Mouse (Mus musculus): Measurements from ENCODE around the gene Gpr139. TPM values are rescaled to one million over a fixed set of nuclear protein-coding genes. Genes with fewer than 3 reads are reported as not detected.

Gpr139 gene
- polyA plus RNA-seq (2016; fragmentation: Nextera tagmentation; extraction: Ambion mirVana): 1.8 and 1.9 TPM in 2 replicates

GRCm38 (mm10) chr7:119184341-119185143 is at the start of gene Gpr139:
TSS of gene Gpr139 (minus strand) at chr7:119184603.
- H3K36me3 ChIP-seq: no peaks in the 10 kb centered on the region
- H3K4me1 ChIP-seq: peaks cover 16% of the 10 kb centered on the region; the same call in 1 of the 2 replicates
- ATAC-seq (ENCODE audit: low FRiP score, low read depth): peak; percentile 91
- H3K27me3 ChIP-seq (replicated peaks): peaks cover 30% of the 10 kb centered on the region
- no peaks in the 10 kb centered on the region for H3K9me3 ChIP-seq
- H3K27ac ChIP-seq: no peak within 1 kb of the TSS
- peak within 1 kb of the TSS; percentile 86 for H3K4me2 ChIP-seq (replicated peaks)
- under 1% methylated on average over 47 of the region's 47 CpGs for WGBS
- peak within 1 kb of the TSS; percentile 62 for H3K9ac ChIP-seq
- H3K4me3 ChIP-seq: peak within 1 kb of the TSS; percentile 51

- Histone ChIP-seq H3K27ac (no peak overlapping the region), H3K36me3 (no peaks in the 10 kb centered on the region), H3K9me3 (no peaks in the 10 kb centered on the region), H3K9ac (no peak overlapping the region), H3K4me3 (no peak overlapping the region), H3K4me1 (no peaks in the 10 kb centered on the region), H3K4me2 (replicated peaks) (no peak overlapping the region), H3K27me3 (replicated peaks) (no peaks in the 10 kb centered on the region)
- ATAC-seq (ENCODE audit: low FRiP score, low read depth): no peak
- 41% methylated on average over 3 of the region's 3 CpGs for WGBS
These were observed 46.6 kb upstream of the Gpr139 start for GRCm38 (mm10) chr7:119230971-119231370.

GRCm38 (mm10) chr7:119222706-119223105 is 38.3 kb upstream of the Gpr139 start:
- H3K27ac ChIP-seq: no peak overlapping the region
- H3K4me1 ChIP-seq: no peaks in the 10 kb centered on the region
- H3K4me3 ChIP-seq: no peak overlapping the region
- no peaks in the 10 kb centered on the region for H3K27me3 ChIP-seq (replicated peaks)
- no peak for ATAC-seq (ENCODE audit: low FRiP score, low read depth)
- H3K4me2 ChIP-seq (replicated peaks): no peak overlapping the region
- no peaks in the 10 kb centered on the region for H3K36me3 ChIP-seq
- H3K9me3 ChIP-seq: no peaks in the 10 kb centered on the region
- no peak overlapping the region for H3K9ac ChIP-seq
- WGBS: 90% methylated on average over 4 of the region's 4 CpGs

GRCm38 (mm10) chr7:119219121-119219520 is 34.7 kb upstream of the Gpr139 start:
- H3K9me3 ChIP-seq: no peaks in the 10 kb centered on the region
- H3K4me1 ChIP-seq: no peaks in the 10 kb centered on the region
- no peak overlapping the region for H3K27ac ChIP-seq
- no peak overlapping the region for H3K9ac ChIP-seq
- H3K36me3 ChIP-seq: no peaks in the 10 kb centered on the region
- ATAC-seq (ENCODE audit: low FRiP score, low read depth): no peak
- no peak overlapping the region for H3K4me2 ChIP-seq (replicated peaks)
- H3K4me3 ChIP-seq: no peak overlapping the region
- WGBS: 84% methylated on average over 2 of the region's 2 CpGs
- no peaks in the 10 kb centered on the region for H3K27me3 ChIP-seq (replicated peaks)

- Histone ChIP-seq H3K27ac (no peak overlapping the region), H3K4me2 (replicated peaks) (no peak overlapping the region), H3K27me3 (replicated peaks) (0 out of 2 replicates have a peak, but pooled peaks cover 3% of the 10 kb centered on the region), H3K9me3 (no peaks in the 10 kb centered on the region), H3K9ac (no peak overlapping the region), H3K4me3 (no peak overlapping the region), H3K36me3 (no peaks in the 10 kb centered on the region), H3K4me1 (no peaks in the 10 kb centered on the region)
- WGBS: 60% methylated on average over 3 of the region's 3 CpGs
- ATAC-seq (ENCODE audit: low FRiP score, low read depth): no peak
These were observed 22.8 kb upstream of the Gpr139 start for GRCm38 (mm10) chr7:119207251-119207650.

- no peaks in the 10 kb centered on the region for H3K9me3 ChIP-seq
- H3K27me3 ChIP-seq (replicated peaks): peaks cover 30% of the 10 kb centered on the region
- H3K27ac ChIP-seq: no peak overlapping the region
- WGBS: 13% methylated on average over 11 of the region's 11 CpGs
- H3K36me3 ChIP-seq: no peaks in the 10 kb centered on the region
- peaks cover 16% of the 10 kb centered on the region; the same call in 1 of the 2 replicates for H3K4me1 ChIP-seq
- no peak overlapping the region for H3K4me3 ChIP-seq
- H3K9ac ChIP-seq: no peak overlapping the region
- no peak overlapping the region for H3K4me2 ChIP-seq (replicated peaks)
- no peak for ATAC-seq (ENCODE audit: low FRiP score, low read depth)
These were observed 2.0 kb upstream of the Gpr139 start for GRCm38 (mm10) chr7:119186374-119186773.

- peak; percentile 52; the same call in 1 of the 2 replicates for ATAC-seq (ENCODE audit: low FRiP score, low read depth)
- no peaks in the 10 kb centered on the region for H3K36me3 ChIP-seq
- peaks cover 16% of the 10 kb centered on the region; the same call in 1 of the 2 replicates for H3K4me1 ChIP-seq
- no peaks in the 10 kb centered on the region for H3K9me3 ChIP-seq
- peak overlapping the region; percentile 62 for H3K9ac ChIP-seq
- peak overlapping the region; percentile 51 for H3K4me3 ChIP-seq
- H3K27ac ChIP-seq: no peak overlapping the region
- H3K27me3 ChIP-seq (replicated peaks): peaks cover 30% of the 10 kb centered on the region
- WGBS: 3% methylated on average over 23 of the region's 23 CpGs
- H3K4me2 ChIP-seq (replicated peaks): peak overlapping the region; percentile 86
These were observed 958 bp upstream of the Gpr139 start for GRCm38 (mm10) chr7:119185181-119185940.

- peaks cover 30% of the 10 kb centered on the region for H3K27me3 ChIP-seq (replicated peaks)
- no peaks in the 10 kb centered on the region for H3K36me3 ChIP-seq
- H3K4me2 ChIP-seq (replicated peaks): no peak overlapping the region
- H3K4me1 ChIP-seq: peaks cover 16% of the 10 kb centered on the region; the same call in 1 of the 2 replicates
- H3K9me3 ChIP-seq: no peaks in the 10 kb centered on the region
- no peak overlapping the region for H3K4me3 ChIP-seq
- 66% methylated on average over 4 of the region's 4 CpGs for WGBS
- H3K27ac ChIP-seq: no peak overlapping the region
- no peak for ATAC-seq (ENCODE audit: low FRiP score, low read depth)
- H3K9ac ChIP-seq: no peak overlapping the region
These were observed 3.4 kb downstream of the Gpr139 start for GRCm38 (mm10) chr7:119181053-119181452.

- 45% methylated on average over 3 of the region's 3 CpGs for WGBS
These were observed 24.4 kb downstream of the Gpr139 start for GRCm38 (mm10) chr7:119160015-119160414.

GRCm38 (mm10) chr7:119111771-119112170 is 72.6 kb downstream of the Gpr139 start:
- Histone ChIP-seq H3K9me3 (no peaks in the 10 kb centered on the region), H3K4me2 (replicated peaks) (no peak overlapping the region), H3K27me3 (replicated peaks) (no peaks in the 10 kb centered on the region), H3K9ac (no peak overlapping the region), H3K4me3 (no peak overlapping the region), H3K36me3 (no peaks in the 10 kb centered on the region), H3K27ac (no peak overlapping the region), H3K4me1 (no peaks in the 10 kb centered on the region)
- no peak for ATAC-seq (ENCODE audit: low FRiP score, low read depth)
- 70% methylated on average over 8 of the region's 8 CpGs for WGBS

More at GRCm38 (mm10) chr7:119160015-119160414, 24.4 kb downstream of the Gpr139 start:
- H3K9me3 ChIP-seq: no peaks in the 10 kb centered on the region
- no peak overlapping the region for H3K4me3 ChIP-seq
- no peaks in the 10 kb centered on the region for H3K36me3 ChIP-seq
- no peak overlapping the region for H3K27ac ChIP-seq
- no peaks in the 10 kb centered on the region for H3K27me3 ChIP-seq (replicated peaks)
- H3K4me2 ChIP-seq (replicated peaks): no peak overlapping the region
- ATAC-seq (ENCODE audit: low FRiP score, low read depth): no peak
- no peaks in the 10 kb centered on the region for H3K4me1 ChIP-seq
- H3K9ac ChIP-seq: no peak overlapping the region

GRCm38 (mm10) chr7:119105878-119106277 is 78.5 kb downstream of the Gpr139 start:
- ATAC-seq (ENCODE audit: low FRiP score, low read depth): no peak
- Histone ChIP-seq H3K4me2 (replicated peaks) (no peak overlapping the region), H3K27ac (no peak overlapping the region), H3K27me3 (replicated peaks) (no peaks in the 10 kb centered on the region), H3K36me3 (no peaks in the 10 kb centered on the region), H3K4me3 (no peak overlapping the region), H3K9me3 (no peaks in the 10 kb centered on the region), H3K9ac (no peak overlapping the region), H3K4me1 (no peaks in the 10 kb centered on the region)
- 92% methylated on average over 4 of the region's 4 CpGs for WGBS

GRCm38 (mm10) chr7:119096583-119096982 is 87.8 kb downstream of the Gpr139 start:
- no peak overlapping the region for H3K27ac ChIP-seq
- 0 out of 2 replicates have a peak, but pooled peaks cover 3% of the 10 kb centered on the region for H3K9me3 ChIP-seq
- H3K4me1 ChIP-seq: no peaks in the 10 kb centered on the region; the same call in 1 of the 2 replicates
- H3K36me3 ChIP-seq: no peaks in the 10 kb centered on the region
- peaks cover 13% of the 10 kb centered on the region; the same call in 1 of the 2 replicates for H3K27me3 ChIP-seq (replicated peaks)
- no peak overlapping the region for H3K4me2 ChIP-seq (replicated peaks)
- 30% methylated on average over 3 of the region's 3 CpGs for WGBS
- ATAC-seq (ENCODE audit: low FRiP score, low read depth): peak; percentile 65; the same call in 1 of the 2 replicates
- H3K9ac ChIP-seq: no peak overlapping the region
- no peak overlapping the region for H3K4me3 ChIP-seq

All from neural tube, embryonic 12.5 days (tissue).